Mouse (Mus musculus) ES-Bruce4 (cell line): ENCODE data around the gene Ganab.

Source experiments
- CTCF ChIP-seq: IDR thresholded peaks from one replicate; pipeline ENCODE4 v1.8.1; 2011; ENCODE audit warnings: low read depth, low read length
- EP300 ChIP-seq: IDR thresholded peaks from 2 replicates; pipeline ENCODE4 v1.6.1; 2011; ENCODE audit warnings: low read depth, low read length; ENCODE audit not compliant: insufficient read depth
- POLR2A ChIP-seq: IDR thresholded peaks from one replicate; pipeline ENCODE4 v1.8.1; 2011; ENCODE audit warnings: low read length; ENCODE audit not compliant: insufficient read depth

DNA sequence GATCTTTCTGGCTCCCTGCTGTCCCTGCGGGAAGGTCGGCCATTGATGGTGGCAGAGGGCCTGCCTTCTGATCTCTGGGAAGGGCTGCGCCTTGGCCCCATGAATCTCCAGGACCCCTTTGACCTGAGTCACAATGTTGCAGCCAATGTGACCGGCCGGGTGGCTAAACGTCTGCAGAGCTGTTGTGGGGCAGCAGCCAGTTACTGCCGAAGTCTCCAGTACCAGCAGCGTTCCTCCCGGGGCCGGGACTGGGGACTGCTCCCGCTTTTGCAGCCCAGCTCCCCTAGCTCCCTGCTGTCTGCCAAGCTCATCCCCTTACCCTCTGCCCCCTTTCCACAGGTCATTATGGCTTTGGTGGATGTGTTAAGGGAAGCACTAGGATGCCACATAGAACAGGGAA lies 67.2 kb downstream of the Ganab start:
- no peak for TF ChIP-seq POLR2A
- no peak for TF ChIP-seq CTCF
- no peak for TF ChIP-seq EP300
